Mouse (Mus musculus) bone marrow, adult 2 months (tissue): ENCODE data around the gene Tnfrsf23. TPM values are rescaled to one million over a fixed set of nuclear protein-coding genes. Genes with fewer than 3 reads are reported as not detected.

Experiments used
- H3K27ac ChIP-seq: fragments of 200-500 bp; 2 replicates; pipeline ENCODE4 v1.5.1; 2012; ENCODE audit warnings: low read depth, mild to moderate bottlenecking, control low read depth, inconsistent platforms, low read length; ENCODE audit not compliant: control insufficient read depth, poor library complexity, insufficient read depth
- H3K4me1 ChIP-seq: fragments of 200-500 bp; 2 replicates; pipeline ENCODE4 v1.6.1; 2011; ENCODE audit warnings: low read length; ENCODE audit not compliant: control insufficient read depth, insufficient read depth
- H3K4me3 ChIP-seq: fragments of 200-500 bp; replicated peaks from 2 replicates; pipeline ENCODE3; 2011; ENCODE audit warnings: mild to moderate bottlenecking, low read depth, low read length, control low read depth; ENCODE audit not compliant: control insufficient read depth
- CTCF ChIP-seq: fragments of 200-500 bp; IDR thresholded peaks from 2 replicates; pipeline ENCODE4 v1.5.1; 2011; ENCODE audit warnings: low read length, control low read depth; ENCODE audit not compliant: control insufficient read depth, insufficient read depth
- POLR2A ChIP-seq: fragments of 200-500 bp; IDR thresholded peaks from 2 replicates; pipeline ENCODE4 v1.6.1; 2011; ENCODE audit warnings: low read depth, mild to moderate bottlenecking, control low read depth, low read length, borderline replicate concordance; ENCODE audit not compliant: control insufficient read depth
- WGBS: fragments of 180-500 bp; shearing (Covaris S2); methylation state at CpG from one replicate; pipeline ENCODE4 v1.1.7; 2018; 5-methylcytosine and 5-hydroxymethylcytosine counted together
- polyA plus RNA-seq: library from polyadenylated mRNA; stranded (reverse); fragments of >200 nt; gene quantifications from 2 replicates; pipeline ENCODE4 v1.2.4, GENCODE M21; 2011; ENCODE audit warnings: low replicate concordance; ENCODE audit not compliant: missing spikeins, insufficient read depth, insufficient read length

Gene Tnfrsf23
- polyA plus RNA-seq, 1 experiment, result 0.85 TPM

DNA sequence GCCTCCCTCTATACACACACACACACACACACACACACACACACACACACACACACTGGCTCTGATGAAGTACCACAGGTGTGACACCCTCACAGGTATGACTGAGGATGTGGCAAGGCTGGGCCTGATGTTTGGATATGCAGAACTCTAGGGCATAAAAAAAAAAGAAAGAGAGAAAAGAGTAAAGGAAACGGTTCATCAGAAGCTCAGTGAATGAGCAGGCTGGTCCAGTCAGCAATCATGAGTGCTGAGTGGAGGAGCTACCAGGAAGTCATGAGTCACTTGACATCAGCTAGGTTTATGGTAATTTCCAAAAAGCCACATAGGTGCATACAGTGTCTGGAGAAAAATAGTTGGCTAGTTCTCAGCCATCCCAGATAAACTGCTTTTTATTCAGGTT, 56.2 kb downstream of the Tnfrsf23 start:
- no peaks in the 10 kb centered on the region; the same call in 1 of the 2 replicates for H3K4me1 ChIP-seq
- H3K27ac ChIP-seq, result no peak overlapping the region
- WGBS, result 6% methylated on average over 1 of the region's 1 CpGs
- H3K4me3 ChIP-seq, result no peak overlapping the region
- no peak for TF ChIP-seq CTCF
- TF ChIP-seq POLR2A, result no peak

DNA sequence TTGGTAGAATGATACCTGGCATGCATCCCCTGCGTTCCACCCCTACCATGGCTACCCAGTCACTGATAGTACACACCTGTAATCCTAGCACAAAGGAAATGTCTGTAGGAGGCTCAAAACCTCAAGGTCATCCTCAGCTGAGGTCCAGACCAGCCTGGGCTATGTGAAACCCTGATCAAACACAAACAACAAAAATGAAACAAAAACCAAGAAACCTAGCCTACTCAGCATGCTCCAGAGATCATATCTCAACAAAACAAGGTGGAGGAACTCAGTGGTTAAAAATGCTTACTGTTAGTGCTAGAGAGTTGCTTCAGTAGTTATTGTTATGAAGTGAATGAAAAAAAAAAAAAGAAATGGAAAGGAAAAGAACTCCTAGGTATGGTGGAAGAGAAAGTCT, 57.1 kb downstream of the Tnfrsf23 start, which contains the start of gene Tnfrsf26:
Gene Tnfrsf26, minus strand, starts transcription at position 183 of the 400 bp plus-strand sequence.
- 45% methylated on average over 1 of the region's 1 CpGs for WGBS
- peak within 1 kb of the TSS; percentile 63 for H3K4me3 ChIP-seq
- TF ChIP-seq POLR2A (no peak), CTCF (no peak)
- peak within 1 kb of the TSS; percentile 87 for H3K27ac ChIP-seq
- H3K4me1 ChIP-seq, result no peaks in the 10 kb centered on the region; the same call in none of the 2 replicates

DNA sequence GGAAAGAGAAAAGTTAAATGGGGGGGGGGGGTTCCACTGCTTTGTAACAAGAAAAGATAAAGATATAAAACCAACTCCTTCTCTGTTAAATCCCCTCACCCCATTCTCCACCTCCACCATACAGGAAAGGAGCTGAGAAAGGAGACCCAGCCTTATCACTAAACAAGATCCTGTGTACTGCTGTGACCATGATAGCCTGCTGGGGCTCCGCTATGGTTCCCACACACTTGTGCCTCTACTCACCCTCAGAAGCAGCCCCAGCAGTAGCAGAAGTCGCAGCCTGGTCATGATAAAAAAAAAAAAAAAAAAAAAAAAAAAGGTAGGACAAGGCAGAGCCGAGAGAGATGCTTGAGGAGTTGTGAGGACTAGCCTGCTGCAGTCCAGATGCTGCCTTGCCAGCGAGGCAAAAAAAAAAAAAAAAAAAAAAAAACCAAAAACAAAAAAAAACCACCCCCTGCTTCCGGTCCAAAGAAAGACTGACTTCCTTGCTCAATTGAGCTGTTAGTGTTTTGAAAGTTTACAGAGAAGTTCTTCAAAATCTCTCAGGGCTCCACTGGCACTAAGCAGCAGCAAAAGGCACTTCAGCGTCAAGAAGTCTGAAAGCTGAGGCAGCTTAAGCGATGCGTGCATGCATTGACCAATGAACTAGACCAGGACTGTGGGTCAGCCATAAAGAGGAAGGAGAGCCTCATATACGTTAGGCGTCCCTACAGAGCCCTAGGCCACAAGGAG, 58.0 kb downstream of the Tnfrsf23 start:
- Histone ChIP-seq H3K4me1 (no peaks in the 10 kb centered on the region; the same call in none of the 2 replicates), H3K27ac (peak overlapping the region; percentile 87), H3K4me3 (peak overlapping the region; percentile 63)
- under 1% methylated on average over 10 of the region's 10 CpGs for WGBS
- TF ChIP-seq CTCF (no peak), POLR2A (no peak)

DNA sequence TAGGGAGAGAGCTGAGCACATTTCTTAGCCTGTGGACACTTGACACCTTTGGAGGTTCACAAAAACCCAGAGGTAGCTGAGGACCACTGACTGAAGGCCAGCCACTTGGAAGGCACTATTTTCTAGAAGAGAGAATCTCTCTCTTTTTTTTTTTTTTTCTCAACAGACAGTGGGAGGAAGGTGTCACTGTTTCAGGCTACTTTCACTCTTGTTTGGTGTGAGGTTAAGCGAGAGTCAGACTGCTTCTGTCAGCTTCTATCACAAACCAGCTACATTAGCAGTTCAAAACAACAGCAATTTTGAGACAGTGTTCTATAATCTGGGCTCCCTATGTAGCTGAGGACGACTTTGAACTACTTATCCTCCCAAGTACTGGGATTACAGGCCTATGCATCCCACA, 59.5 kb downstream of the Tnfrsf23 start:
- H3K27ac ChIP-seq, result no peak overlapping the region
- H3K4me1 ChIP-seq, result no peaks in the 10 kb centered on the region; the same call in none of the 2 replicates
- H3K4me3 ChIP-seq, result no peak overlapping the region
- TF ChIP-seq POLR2A (no peak), CTCF (no peak)
- 34% methylated on average over 2 of the region's 2 CpGs for WGBS

DNA sequence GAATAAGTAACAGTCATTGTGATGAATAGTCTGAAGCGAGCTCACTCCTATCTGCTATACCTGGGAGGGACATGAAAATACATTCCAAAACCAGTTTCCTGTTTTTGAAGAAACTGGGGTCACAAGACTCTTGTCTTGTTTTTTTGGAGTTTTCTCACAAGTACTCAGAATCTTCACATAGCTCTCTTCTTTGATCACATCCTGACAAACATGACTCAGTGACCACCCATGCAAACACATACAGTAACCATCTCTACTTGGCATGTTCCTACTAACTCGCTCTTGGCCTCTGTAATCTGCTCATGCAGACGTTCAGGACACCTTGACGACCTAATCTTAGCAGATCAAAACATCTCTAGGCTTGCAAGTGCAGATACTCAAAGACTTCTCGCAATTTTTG, 60.5 kb downstream of the Tnfrsf23 start:
- H3K27ac ChIP-seq, result no peak overlapping the region
- no peaks in the 10 kb centered on the region; the same call in none of the 2 replicates for H3K4me1 ChIP-seq
- TF ChIP-seq POLR2A, result no peak
- no peak overlapping the region for H3K4me3 ChIP-seq
- WGBS, result 21% methylated on average over 5 of the region's 5 CpGs

DNA sequence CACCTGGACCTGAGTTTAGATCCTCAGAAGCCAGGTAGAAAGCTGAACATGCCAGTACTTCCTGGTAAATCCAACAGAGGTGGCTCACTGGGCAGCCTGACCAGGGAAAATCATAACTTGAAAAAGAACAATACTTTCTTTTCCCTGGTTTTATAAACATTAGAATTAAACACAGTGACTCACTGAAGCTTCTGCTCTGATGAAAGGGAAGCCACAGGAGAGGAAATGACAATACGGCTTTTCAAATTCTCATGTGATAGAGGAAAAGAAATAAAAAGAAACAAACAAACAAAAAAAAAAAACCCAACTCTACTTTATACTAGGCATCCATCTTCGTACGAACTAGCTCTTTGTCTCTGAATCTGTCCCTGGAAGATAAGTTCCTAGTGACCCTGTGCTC, 61.1 kb downstream of the Tnfrsf23 start:
- H3K4me3 ChIP-seq, result no peak overlapping the region
- no peak for TF ChIP-seq CTCF
- TF ChIP-seq POLR2A, result no peak
- no peak overlapping the region for H3K27ac ChIP-seq
- WGBS, result 29% methylated on average over 3 of the region's 3 CpGs
- no peaks in the 10 kb centered on the region; the same call in none of the 2 replicates for H3K4me1 ChIP-seq

DNA sequence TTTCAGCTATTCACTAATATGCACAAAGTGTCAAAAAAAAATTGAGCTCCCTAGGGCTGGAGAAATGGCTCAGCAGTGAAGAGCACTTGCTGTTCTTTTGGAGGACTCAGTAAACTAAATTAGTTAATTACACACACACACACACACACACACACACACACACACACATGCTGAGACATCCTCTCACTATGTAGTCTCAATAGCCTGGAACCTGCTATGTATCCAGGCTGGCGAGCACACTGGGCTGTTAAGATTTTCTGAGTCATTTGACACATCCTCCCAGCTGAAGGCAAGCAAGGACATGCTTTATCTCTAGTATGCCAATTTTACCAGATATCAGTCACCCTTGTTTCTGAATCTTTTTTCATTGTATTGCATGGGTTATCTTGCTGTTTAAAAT, 64.7 kb downstream of the Tnfrsf23 start:
- no peak for TF ChIP-seq POLR2A
- no peak for TF ChIP-seq CTCF
- WGBS, result 68% methylated on average over 1 of the region's 1 CpGs
- H3K4me1 ChIP-seq, result no peaks in the 10 kb centered on the region; the same call in none of the 2 replicates
- H3K27ac ChIP-seq, result no peak overlapping the region
- no peak overlapping the region for H3K4me3 ChIP-seq

Other genes starting within 250 kb of the Tnfrsf23 start
- 4.3 and 8.0 TPM in 2 replicates for gene Cdkn1c, start 224.8 kb downstream of the Tnfrsf23 start, polyA plus RNA-seq
- 3.3 TPM in 1 of 2 replicates, not detected in the other for gene Slc22a18, start 212.1 kb downstream of the Tnfrsf23 start, polyA plus RNA-seq
- gene Phlda2, start 182.7 kb downstream of the Tnfrsf23 start, polyA plus RNA-seq, result 9.1 TPM in 1 of 2 replicates, not detected in the other
- gene Nap1l4, start 136.8 kb downstream of the Tnfrsf23 start, polyA plus RNA-seq, result 104 and 143 TPM in 2 replicates
- gene Cars, start 85.8 kb downstream of the Tnfrsf23 start, polyA plus RNA-seq, result 86.2 and 209 TPM in 2 replicates
- gene Tnfrsf26, start 57.1 kb downstream of the Tnfrsf23 start, polyA plus RNA-seq, result 2.4 and 4.3 TPM in 2 replicates
- 0.57 TPM in 1 of 2 replicates, not detected in the other for gene Tnfrsf22, start 36.2 kb downstream of the Tnfrsf23 start, polyA plus RNA-seq
- 3.4 and 6.7 TPM in 2 replicates for gene Osbpl5, start 71.1 kb upstream of the Tnfrsf23 start, polyA plus RNA-seq
- gene Mrgprg, start 81.1 kb upstream of the Tnfrsf23 start, polyA plus RNA-seq, result not detected in 2 replicates
- 0.52 TPM in 1 of 2 replicates, not detected in the other for gene Mrgpre, start 98.6 kb upstream of the Tnfrsf23 start, polyA plus RNA-seq
- gene Nadsyn1, start 137.0 kb upstream of the Tnfrsf23 start, polyA plus RNA-seq, result 2.3 and 4.4 TPM in 2 replicates
- gene Dhcr7, start 137.3 kb upstream of the Tnfrsf23 start, polyA plus RNA-seq, result 7.4 and 8.5 TPM in 2 replicates
- not detected in 2 replicates for gene Gm498, start 181.0 kb upstream of the Tnfrsf23 start, polyA plus RNA-seq